Mouse (Mus musculus) embryonic fibroblast, embryonic 13.5 days (primary cell): ENCODE measurements around the gene Hnrnpa1.

Source experiments
- CTCF ChIP-seq: IDR thresholded peaks from 2 replicates; pipeline ENCODE4 v1.5.1; 2011; ENCODE audit warnings: mild to moderate bottlenecking, control low read depth, low read length, moderate library complexity, borderline replicate concordance; ENCODE audit not compliant: insufficient read depth
- POLR2A ChIP-seq: IDR thresholded peaks from 2 replicates; pipeline ENCODE4 v1.6.1; 2011; ENCODE audit warnings: low read depth, mild to moderate bottlenecking, control low read depth, low read length, moderate library complexity

GRCm38 (mm10) chr15:103257790-103258728 is 17.8 kb downstream of the Hnrnpa1 start, which contains the start of gene Nfe2:
- TF ChIP-seq POLR2A (no peak), CTCF (no peak)
